Mouse (Mus musculus): ENCODE measurements around the gene Pml. TPM values are rescaled to one million over a fixed set of nuclear protein-coding genes. Genes with fewer than 3 reads are reported as not detected.

The Pml gene
- polyA plus RNA-seq, 1 experiment from 2014 or later: 8.5 TPM

GRCm38 (mm10) chr9:58204448-58205000, 45.1 kb downstream of the Pml start:
- no peak overlapping the region for H3K9ac ChIP-seq (replicated peaks)
- DNase-seq: peak; percentile 92
- 3% methylated on average over 18 of the region's 18 CpGs for WGBS (ENCODE audit: insufficient replicate concordance)
- peak; percentile 85 for ATAC-seq
- peaks cover 56% of the 10 kb centered on the region for H3K27me3 ChIP-seq (ENCODE audit: insufficient read depth, low read length)
- no peaks in the 10 kb centered on the region; the same call in 1 of the 2 replicates for H3K4me1 ChIP-seq (ENCODE audit: insufficient read depth)
- no peaks in the 10 kb centered on the region for H3K9me3 ChIP-seq (ENCODE audit: low read length)
- no peaks in the 10 kb centered on the region for H3K36me3 ChIP-seq (replicated peaks; ENCODE audit: insufficient read depth, low read length)
- peak; percentile 99 for TF ChIP-seq CTCF (IDR thresholded peaks at IDR 0.05; ENCODE audit: low read depth)
- no peak for TF ChIP-seq EP300 (IDR thresholded peaks at IDR 0.05; ENCODE audit: low read depth)
- H3K27ac ChIP-seq (ENCODE audit: low read depth): no peak overlapping the region
- peak overlapping the region; percentile 52 for H3K4me3 ChIP-seq (ENCODE audit: low read depth, low read length)
- H3K4me2 ChIP-seq (ENCODE audit: low read depth, low read length): peak overlapping the region; percentile 77

GRCm38 (mm10) chr9:58203516-58204447, 45.8 kb downstream of the Pml start, which contains the start of the genes Islr and Islr2:
Gene Islr, minus strand, starts transcription at chr9:58204306.
Gene Islr2, minus strand, starts transcription at chr9:58204319.
- Histone ChIP-seq H3K4me2 (ENCODE audit: low read depth, low read length) (peak within 1 kb of the TSS; percentile 77), H3K27ac (ENCODE audit: low read depth) (no peak within 1 kb of the TSS), H3K9ac (replicated peaks) (no peak within 1 kb of the TSS), H3K9me3 (ENCODE audit: low read length) (no peaks in the 10 kb centered on the region), H3K27me3 (ENCODE audit: insufficient read depth, low read length) (peaks cover 63% of the 10 kb centered on the region), H3K36me3 (replicated peaks; ENCODE audit: insufficient read depth, low read length) (no peaks in the 10 kb centered on the region), H3K4me3 (ENCODE audit: low read depth, low read length) (peak within 1 kb of the TSS; percentile 52), H3K4me1 (ENCODE audit: insufficient read depth) (no peaks in the 10 kb centered on the region; the same call in 1 of the 2 replicates)
- ATAC-seq (peak; percentile 79), DNase-seq (peak; percentile 74)
- WGBS (ENCODE audit: insufficient replicate concordance): 3% methylated on average over 42 of the region's 42 CpGs
- TF ChIP-seq EP300 (IDR thresholded peaks at IDR 0.05; ENCODE audit: low read depth): no peak
- peak; percentile 63 for TF ChIP-seq CTCF (IDR thresholded peaks at IDR 0.05; ENCODE audit: low read depth)

GRCm38 (mm10) chr9:58202676-58203453, 46.7 kb downstream of the Pml start:
- no peaks in the 10 kb centered on the region for H3K36me3 ChIP-seq (replicated peaks; ENCODE audit: insufficient read depth, low read length)
- no peak for TF ChIP-seq CTCF (IDR thresholded peaks at IDR 0.05; ENCODE audit: low read depth)
- no peak for TF ChIP-seq EP300 (IDR thresholded peaks at IDR 0.05; ENCODE audit: low read depth)
- H3K27ac ChIP-seq (ENCODE audit: low read depth): no peak overlapping the region
- H3K27me3 ChIP-seq (ENCODE audit: insufficient read depth, low read length): peaks cover 73% of the 10 kb centered on the region
- no peak overlapping the region for H3K4me3 ChIP-seq (ENCODE audit: low read depth, low read length)
- DNase-seq: no peak
- H3K4me1 ChIP-seq (ENCODE audit: insufficient read depth): peaks cover under 1% of the 10 kb centered on the region; the same call in 1 of the 2 replicates
- H3K9ac ChIP-seq (replicated peaks): no peak overlapping the region
- WGBS (ENCODE audit: insufficient replicate concordance): 9% methylated on average over 14 of the region's 14 CpGs
- H3K4me2 ChIP-seq (ENCODE audit: low read depth, low read length): no peak overlapping the region
- H3K9me3 ChIP-seq (ENCODE audit: low read length): no peaks in the 10 kb centered on the region
- no peak for ATAC-seq

- Histone ChIP-seq H3K9me3 (ENCODE audit: low read length) (no peaks in the 10 kb centered on the region), H3K36me3 (replicated peaks; ENCODE audit: insufficient read depth, low read length) (no peaks in the 10 kb centered on the region), H3K4me1 (ENCODE audit: insufficient read depth) (peaks cover 6% of the 10 kb centered on the region; the same call in 1 of the 2 replicates), H3K4me3 (ENCODE audit: low read depth, low read length) (no peak overlapping the region), H3K27ac (ENCODE audit: low read depth) (no peak overlapping the region), H3K27me3 (ENCODE audit: insufficient read depth, low read length) (peaks cover 81% of the 10 kb centered on the region), H3K9ac (replicated peaks) (no peak overlapping the region), H3K4me2 (ENCODE audit: low read depth, low read length) (no peak overlapping the region)
- DNase-seq (no peak), ATAC-seq (no peak)
- 5% methylated on average over 37 of the region's 37 CpGs for WGBS (ENCODE audit: insufficient replicate concordance)
- TF ChIP-seq CTCF (IDR thresholded peaks at IDR 0.05; ENCODE audit: low read depth): no peak
- TF ChIP-seq EP300 (IDR thresholded peaks at IDR 0.05; ENCODE audit: low read depth): no peak
These were observed 47.6 kb downstream of the Pml start for GRCm38 (mm10) chr9:58201861-58202549.

- Histone ChIP-seq H3K9ac (replicated peaks) (no peak overlapping the region), H3K4me3 (ENCODE audit: low read depth, low read length) (no peak overlapping the region), H3K36me3 (replicated peaks; ENCODE audit: insufficient read depth, low read length) (no peaks in the 10 kb centered on the region), H3K4me2 (ENCODE audit: low read depth, low read length) (no peak overlapping the region), H3K4me1 (ENCODE audit: insufficient read depth) (peaks cover 6% of the 10 kb centered on the region; the same call in 1 of the 2 replicates), H3K27me3 (ENCODE audit: insufficient read depth, low read length) (peaks cover 89% of the 10 kb centered on the region), H3K9me3 (ENCODE audit: low read length) (no peaks in the 10 kb centered on the region), H3K27ac (ENCODE audit: low read depth) (no peak overlapping the region)
- ATAC-seq: no peak
- WGBS (ENCODE audit: insufficient replicate concordance): 5% methylated on average over 24 of the region's 24 CpGs
- TF ChIP-seq CTCF (IDR thresholded peaks at IDR 0.05; ENCODE audit: low read depth): no peak
- TF ChIP-seq EP300 (IDR thresholded peaks at IDR 0.05; ENCODE audit: low read depth): no peak
- DNase-seq: peak; percentile 11
These were observed 48.3 kb downstream of the Pml start for GRCm38 (mm10) chr9:58201091-58201842.
